Mouse (Mus musculus) urinary bladder, postnatal 14 days (tissue): Measurements from ENCODE around the gene Plekhg2.
A peak's percentile ranks its signal among the peaks of the same experiment; 100 is the strongest.
"Not testable (repeated sequence)": the region's sequence is repeated elsewhere in the genome, so short reads cannot be mapped to it uniquely, and the experiment has no call there.

ENCODE experiments used
- DNase-seq: peaks from one replicate; pipeline ENCODE4 v3.0.0; 2021; ENCODE audit warnings: low spot score

Plekhg2 gene

DNA sequence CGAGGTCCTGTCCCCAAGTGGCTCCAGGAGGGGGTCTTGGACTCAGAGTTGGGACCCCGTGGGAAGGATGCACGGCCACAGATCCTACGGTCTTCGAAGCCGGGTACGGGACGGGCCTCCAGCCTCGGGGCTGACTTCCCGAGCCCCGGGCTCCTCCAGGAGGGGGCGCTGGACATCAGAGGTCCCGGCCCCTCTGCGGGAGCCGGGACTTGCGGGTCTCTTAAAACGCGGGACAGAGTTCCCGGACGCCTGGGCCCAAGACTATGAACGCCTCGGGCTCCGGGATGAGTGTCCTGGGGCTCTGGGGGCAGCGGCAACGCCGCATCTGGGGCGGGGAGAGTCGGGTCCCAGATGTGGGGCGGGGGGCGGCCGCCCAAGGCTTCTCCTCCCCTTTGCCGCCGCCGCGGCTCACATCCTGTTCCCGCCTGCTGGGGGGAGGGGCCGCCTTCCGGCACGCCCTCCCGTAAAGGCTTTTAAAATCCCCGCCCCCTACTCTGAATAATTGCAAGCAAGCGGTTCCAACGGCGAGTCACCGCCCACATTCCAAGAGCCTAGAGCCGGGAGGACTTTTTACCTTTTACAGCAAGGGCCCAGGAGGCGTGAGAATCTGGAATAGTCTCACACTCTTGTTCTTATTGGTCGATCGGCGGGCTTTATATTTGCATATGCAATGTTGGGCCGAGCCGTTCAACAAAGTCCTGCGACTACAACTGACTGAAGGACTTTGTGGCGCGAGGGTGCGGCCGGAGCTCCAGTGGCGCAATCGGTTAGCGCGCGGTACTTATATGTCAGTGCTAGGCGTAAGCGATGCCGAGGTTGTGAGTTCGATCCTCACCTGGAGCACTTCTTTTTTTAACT, at the start of gene Plekhg2:
Gene Plekhg2 (minus strand): TSS at position 349 of the 858 bp plus-strand sequence.
- peak; percentile 98 for DNase-seq

DNA sequence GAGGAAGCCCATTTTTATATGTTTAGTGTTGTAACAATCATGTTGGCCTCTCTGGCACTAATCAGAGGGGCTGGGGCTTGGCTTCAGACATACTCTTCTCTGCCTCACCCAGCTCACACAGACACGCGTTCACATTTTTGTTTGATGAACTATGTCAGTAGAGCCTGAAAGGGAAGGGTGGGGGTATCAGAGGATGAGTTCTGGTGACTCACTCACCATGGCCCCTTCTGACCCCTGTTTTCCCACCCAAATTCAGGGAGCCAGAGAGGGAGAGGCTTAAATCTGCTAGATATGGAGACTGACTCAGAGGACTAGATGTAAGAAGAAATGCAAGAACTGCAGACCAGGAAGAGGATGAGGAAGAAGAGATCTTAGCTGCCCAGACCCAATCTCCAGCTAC, 47.0 kb upstream of the Plekhg2 start:
- DNase-seq = peak; percentile 24

DNA sequence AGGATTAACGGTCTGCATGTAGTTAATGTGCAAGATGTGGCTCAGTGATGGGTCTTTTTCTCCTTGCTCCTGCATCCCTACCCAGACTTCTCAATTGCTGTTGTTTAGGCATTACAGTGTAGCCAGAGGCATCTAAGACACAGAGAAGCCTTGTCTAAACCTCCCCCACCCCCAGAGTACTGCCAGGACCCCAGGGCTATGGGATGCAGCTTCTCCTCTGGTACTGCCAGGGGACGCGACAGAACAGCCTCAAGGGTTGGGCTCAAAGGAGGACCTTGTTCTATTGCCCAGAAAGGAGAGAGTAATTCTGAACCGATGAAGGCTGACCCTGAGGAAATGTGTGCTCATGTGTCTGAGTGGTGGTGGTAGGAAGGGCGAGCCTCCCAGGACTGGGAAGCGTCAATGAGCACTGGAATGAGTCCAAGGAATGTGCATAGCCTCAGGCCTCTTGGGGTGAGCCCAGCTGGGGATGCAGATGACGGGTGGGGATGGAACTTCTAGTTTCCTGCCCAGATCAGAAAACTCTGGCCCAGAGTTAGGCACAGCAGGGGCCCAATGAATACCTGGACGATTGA, 45.8 kb upstream of the Plekhg2 start:
- peak; percentile 70 for DNase-seq

DNA sequence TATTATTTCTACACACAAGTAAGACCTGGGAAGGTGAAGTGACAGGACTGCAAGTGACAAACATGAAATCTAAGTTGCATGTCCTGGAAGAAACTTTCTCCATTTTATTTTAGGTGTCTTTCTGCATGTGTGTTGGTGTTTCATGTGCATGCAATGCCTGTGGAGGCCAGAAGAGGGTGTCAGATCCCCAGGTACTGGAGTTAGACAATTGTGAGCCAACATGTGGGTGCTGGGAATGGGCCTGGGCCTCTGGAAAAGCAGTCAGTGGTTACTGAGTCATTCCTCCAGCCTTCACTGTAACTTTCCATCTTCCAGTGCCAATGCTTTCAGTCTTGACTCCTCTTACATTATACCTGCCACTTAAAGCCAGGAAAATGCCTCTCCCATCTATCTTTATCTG, 45.0 kb upstream of the Plekhg2 start:
- DNase-seq = no peak

DNA sequence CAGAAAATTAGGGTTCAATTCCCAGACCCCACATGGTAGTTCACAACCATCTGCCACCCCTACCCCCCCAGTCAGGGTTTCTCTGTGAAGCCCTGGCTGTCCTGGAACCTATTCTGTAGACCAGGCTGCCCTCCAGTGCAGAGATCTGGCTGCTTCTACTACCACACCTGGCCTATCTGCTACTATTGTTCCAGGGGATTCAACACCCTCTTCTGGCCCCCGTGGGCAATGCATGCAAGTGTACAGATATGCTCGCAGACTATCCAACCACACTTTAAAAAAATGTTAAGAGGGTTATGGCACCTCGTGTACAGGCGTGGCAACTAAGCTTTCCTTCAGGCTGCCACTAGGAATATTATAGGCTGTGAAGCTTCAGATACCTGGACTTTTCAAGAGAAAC, 40.4 kb upstream of the Plekhg2 start:
- no peak for DNase-seq

- DNase-seq = peak; percentile 75
Observed at GRCm38 (mm10) chr7:28410841-28411475, 38.6 kb upstream of the Plekhg2 start.

- DNase-seq = no peak
Observed at GRCm38 (mm10) chr7:28401942-28402341, 29.5 kb upstream of the Plekhg2 start.

GRCm38 (mm10) chr7:28401030-28401429, 28.6 kb upstream of the Plekhg2 start:
- no peak for DNase-seq

GRCm38 (mm10) chr7:28398696-28399340, 26.4 kb upstream of the Plekhg2 start:
- no peak for DNase-seq

DNA sequence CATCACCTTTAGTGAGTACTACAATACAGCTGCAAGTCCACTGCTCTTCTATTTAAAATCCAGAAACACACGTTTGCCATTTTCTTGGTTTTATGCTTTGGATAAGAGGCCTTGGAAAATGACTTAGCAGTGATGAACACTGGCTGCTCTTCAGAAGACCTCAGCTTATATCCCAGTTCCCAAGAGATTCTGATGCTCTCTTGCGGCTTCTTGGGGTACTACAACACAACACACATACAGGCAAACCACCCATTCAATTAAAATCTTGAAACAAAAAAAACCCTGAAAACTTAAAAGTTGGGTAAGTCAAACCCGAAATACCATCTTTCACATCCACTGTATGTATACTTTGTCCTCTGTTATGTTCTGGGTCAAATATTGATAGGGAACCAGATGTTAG, 25.6 kb upstream of the Plekhg2 start:
- no peak for DNase-seq

DNA sequence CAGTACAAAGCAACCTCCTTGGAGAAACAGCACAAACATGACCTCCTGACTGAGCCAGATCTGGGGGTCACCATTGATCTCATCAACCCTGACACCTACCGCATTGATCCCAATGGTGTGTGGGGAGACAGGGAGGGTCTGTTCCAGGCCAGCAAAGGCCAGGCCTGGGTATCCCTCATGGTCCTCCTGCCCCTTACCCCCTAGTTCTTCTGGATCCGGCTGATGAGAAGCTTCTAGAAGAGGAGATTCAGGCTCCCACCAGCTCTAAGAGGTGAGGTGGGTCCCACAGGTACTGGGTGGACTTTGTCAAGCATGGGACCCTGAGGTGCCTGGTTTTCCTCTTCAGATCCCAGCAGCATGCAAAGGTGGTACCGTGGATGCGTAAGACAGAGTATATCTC, 23.0 kb upstream of the Plekhg2 start:
- no peak for DNase-seq

GRCm38 (mm10) chr7:28393272-28393951, 21.0 kb upstream of the Plekhg2 start:
- DNase-seq = peak; percentile 3

DNA sequence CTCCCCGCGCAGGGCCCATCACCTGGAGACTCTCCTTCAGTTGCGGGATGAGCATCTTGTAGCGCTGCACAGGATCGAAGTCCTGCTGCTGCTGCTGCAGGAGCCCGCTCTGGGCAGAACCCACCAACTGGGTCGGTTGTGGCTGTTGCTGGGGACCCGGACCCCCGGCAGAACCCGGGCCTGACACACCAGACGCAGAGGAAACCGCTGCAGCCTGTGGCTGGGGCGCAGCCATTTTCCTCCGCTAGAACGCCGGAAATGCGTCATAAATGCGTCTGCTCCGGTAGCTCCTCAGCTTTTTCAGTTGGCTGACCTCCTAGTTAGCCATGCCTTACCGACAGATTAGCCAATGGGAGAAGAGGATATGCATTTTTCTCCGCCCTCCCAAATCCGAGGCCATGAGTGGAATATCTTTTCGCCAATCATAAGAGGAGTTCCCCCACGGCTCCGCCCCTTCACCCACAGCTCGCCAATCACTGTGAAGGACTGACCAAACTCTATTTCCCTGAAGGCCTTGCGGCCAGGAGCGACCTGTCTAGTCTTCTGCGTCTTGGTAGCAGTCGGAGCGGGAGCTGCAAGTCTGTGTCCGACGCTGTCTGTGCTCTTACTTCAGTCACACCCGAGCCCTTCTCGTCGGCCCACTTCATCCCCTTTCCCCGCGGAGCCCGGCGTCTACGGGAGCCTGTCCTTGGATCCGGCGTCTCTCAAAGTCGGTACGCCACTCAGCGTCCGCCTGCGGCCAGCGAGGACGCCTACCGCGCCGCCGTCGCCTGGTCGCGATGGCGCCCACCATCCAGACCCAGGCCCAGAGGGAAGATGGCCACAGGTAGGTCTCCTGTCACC, 20.3 kb upstream of the Plekhg2 start, which contains the start of the genes Med29 and Paf1:
Gene Med29 (minus strand): TSS at position 280 of the 843 bp plus-strand sequence.
Gene Paf1 (plus strand): TSS at position 523 of the 843 bp plus-strand sequence.
- DNase-seq = peak; percentile 96

DNA sequence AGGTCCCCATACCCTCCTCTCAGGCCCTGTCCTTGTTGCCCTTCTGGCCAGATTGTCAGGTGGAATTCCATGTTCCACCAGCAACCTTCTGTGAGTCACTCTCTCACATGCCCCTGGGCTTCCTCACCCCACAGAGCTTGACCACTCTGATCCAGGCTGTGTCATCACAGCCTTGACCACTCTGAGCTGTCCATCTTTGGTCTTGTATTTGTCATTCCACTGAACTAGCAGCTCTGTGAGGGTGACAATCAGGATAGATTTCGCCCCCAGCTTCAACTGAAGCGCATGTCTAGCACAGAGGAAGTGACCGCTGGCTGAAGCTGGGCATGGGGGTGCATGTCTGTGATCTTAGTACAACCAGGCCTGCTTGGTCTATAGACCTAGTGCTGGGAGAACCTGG, 17.9 kb upstream of the Plekhg2 start:
- no peak for DNase-seq

- not testable (repeated sequence) for DNase-seq
Observed at GRCm38 (mm10) chr7:28387384-28387783, 15.0 kb upstream of the Plekhg2 start.

DNA sequence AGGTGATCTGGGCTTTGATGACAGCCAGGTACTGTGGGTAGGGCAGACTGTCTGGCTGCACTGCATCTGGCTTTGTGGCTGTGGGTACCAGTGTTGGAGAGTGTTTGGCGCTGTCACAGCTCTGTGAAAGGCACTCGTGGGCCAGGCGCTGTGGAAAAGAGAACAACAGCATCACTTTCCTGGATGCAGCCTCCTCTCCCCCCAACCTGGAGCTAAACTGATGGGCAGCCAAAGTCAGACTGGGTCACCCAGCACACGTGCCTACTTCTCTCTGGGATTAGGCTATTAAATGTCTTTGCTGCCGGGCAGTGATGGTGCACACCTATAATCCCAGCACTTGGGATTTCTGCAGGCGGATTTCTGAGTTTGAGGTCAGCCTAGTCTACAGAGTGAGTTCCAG, 14.5 kb upstream of the Plekhg2 start:
- not testable (repeated sequence) for DNase-seq

GRCm38 (mm10) chr7:28386462-28386861, 14.1 kb upstream of the Plekhg2 start:
- DNase-seq = peak; percentile 90

- peak; percentile 29 for DNase-seq
Observed at GRCm38 (mm10) chr7:28386007-28386406, 13.6 kb upstream of the Plekhg2 start.

DNA sequence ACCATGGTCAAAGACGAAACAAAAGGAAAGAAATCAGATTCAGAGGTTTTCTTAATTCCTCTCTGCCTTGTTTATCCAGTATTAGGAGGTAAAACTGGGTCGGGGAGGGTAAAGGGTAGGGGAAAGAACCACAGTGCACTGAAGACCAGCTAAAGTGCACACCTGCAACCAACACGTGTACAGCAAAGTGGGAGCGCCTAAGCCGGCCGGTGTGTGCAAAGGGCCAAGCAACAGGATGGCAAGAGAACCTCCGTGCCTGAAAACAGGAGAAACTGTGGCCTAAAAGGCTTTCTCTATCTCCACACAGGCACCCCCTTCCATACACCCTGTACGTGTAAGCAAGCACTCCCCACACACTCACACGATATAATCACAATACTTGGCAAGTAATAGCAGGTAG, 12.8 kb upstream of the Plekhg2 start:
- no peak for DNase-seq

- no peak for DNase-seq
Observed at GRCm38 (mm10) chr7:28384162-28384561, 11.8 kb upstream of the Plekhg2 start.

GRCm38 (mm10) chr7:28383606-28384005, 11.2 kb upstream of the Plekhg2 start:
- no peak for DNase-seq
